ENCODE assay signal across 8 mouse cellular contexts in the genomic region with DNA sequence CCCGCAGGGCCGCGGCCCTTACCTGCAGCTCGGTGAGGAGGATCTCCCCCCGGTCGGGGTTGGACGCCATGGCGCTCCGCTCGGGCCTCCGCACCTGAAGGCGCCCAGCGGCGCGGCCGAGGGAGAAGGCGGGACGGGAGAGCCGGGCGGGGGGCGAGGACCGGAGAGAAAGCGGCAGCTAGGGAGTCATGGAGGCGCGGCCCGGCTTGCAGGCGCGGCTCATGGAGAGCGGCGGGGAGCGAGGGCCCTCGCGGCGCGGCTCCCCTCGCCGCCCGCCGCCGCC. TPM values are rescaled to one million over a fixed set of nuclear protein-coding genes. Genes with fewer than 3 reads are reported as not detected.
DNase-seq lines count a peak whose midpoint lies in the region; ATAC-seq lines count a peak whose summit lies in the region.

No protein-coding gene starts in this region.

- DNase-seq in lung, postnatal 10 days = no peak
- DNase-seq in embryonic facial prominence, embryonic 14.5 days (ENCODE audit: low spot score) = no peak
- DNase-seq in frontal cortex, postnatal 10 days (ENCODE audit: low spot score in 2 of 2) = no peak
- DNase-seq in layer of hippocampus, postnatal 36 days = no peak
- DNase-seq in layer of hippocampus, adult 8-10 months (ENCODE audit: low spot score in 2 of 2) = no peak

- WGBS in lung, embryonic 16.5 days = 1% methylated on average over 16 of the region's 40 CpGs
- no CpG with 5 or more reads among the region's 40 CpGs for WGBS in embryonic facial prominence, embryonic 14.5 days
- 1% methylated on average over 36 of the region's 40 CpGs for WGBS in intestine, embryonic 15.5 days
- under 1% methylated on average over 19 of the region's 40 CpGs for WGBS in neural tube, embryonic 14.5 days

- peak overlapping the region; percentile 97 for H3K27ac ChIP-seq in lung, embryonic 16.5 days (ENCODE audit: low read length)
- H3K27ac ChIP-seq in embryonic facial prominence, embryonic 14.5 days (replicated peaks; ENCODE audit: low read depth, low read length) = peak overlapping the region; percentile 94
- peak overlapping the region; percentile 95 for H3K27ac ChIP-seq in intestine, embryonic 15.5 days
- peak overlapping the region; percentile 92 for H3K27ac ChIP-seq in neural tube, embryonic 14.5 days (ENCODE audit: low read depth, low read length)

- H3K9me3 ChIP-seq in lung, embryonic 16.5 days (ENCODE audit: control insufficient read depth, low read length) = no peaks in the 10 kb centered on the region
- no peaks in the 10 kb centered on the region for H3K9me3 ChIP-seq in embryonic facial prominence, embryonic 14.5 days (ENCODE audit: control insufficient read depth, low read length)
- H3K9me3 ChIP-seq in intestine, embryonic 15.5 days = no peaks in the 10 kb centered on the region
- H3K9me3 ChIP-seq in neural tube, embryonic 14.5 days (ENCODE audit: control insufficient read depth, low read length) = no peaks in the 10 kb centered on the region

- peak overlapping the region; percentile 55 for H3K4me2 ChIP-seq in lung, embryonic 16.5 days (ENCODE audit: low read depth, low read length)
- peak overlapping the region; percentile 63 for H3K4me2 ChIP-seq in embryonic facial prominence, embryonic 14.5 days (ENCODE audit: low read depth, low read length)
- H3K4me2 ChIP-seq in intestine, embryonic 15.5 days (replicated peaks) = peak overlapping the region; percentile 52; the same call in 1 of the 2 replicates
- peak overlapping the region; percentile 47; the same call in 1 of the 2 replicates for H3K4me2 ChIP-seq in neural tube, embryonic 14.5 days (ENCODE audit: low read depth, low read length)

- peak overlapping the region; percentile 99 for H3K4me3 ChIP-seq in lung, embryonic 16.5 days (ENCODE audit: low read length)
- peak overlapping the region; percentile 99 for H3K4me3 ChIP-seq in embryonic facial prominence, embryonic 14.5 days (ENCODE audit: low read depth, low read length)
- H3K4me3 ChIP-seq in intestine, embryonic 15.5 days (replicated peaks) = peak overlapping the region; percentile 100
- peak overlapping the region; percentile 80 for H3K4me3 ChIP-seq in neural tube, embryonic 14.5 days (ENCODE audit: low read depth, low read length)

- peak; percentile 53 for ATAC-seq in lung, embryonic 16.5 days (ENCODE audit: low read depth)
- ATAC-seq in embryonic facial prominence, embryonic 14.5 days (ENCODE audit: low read depth) = no peak; the same call in 1 of the 2 replicates
- no peak for ATAC-seq in intestine, embryonic 15.5 days
- ATAC-seq in neural tube, embryonic 14.5 days (ENCODE audit: low read depth) = no peak

- peaks cover 2% of the 10 kb centered on the region for H3K4me1 ChIP-seq in lung, embryonic 16.5 days (replicated peaks; ENCODE audit: control insufficient read depth, insufficient read depth, low read length)
- H3K4me1 ChIP-seq in embryonic facial prominence, embryonic 14.5 days (ENCODE audit: control insufficient read depth, insufficient read depth, low read length) = peaks cover 3% of the 10 kb centered on the region; the same call in 1 of the 2 replicates
- no peaks in the 10 kb centered on the region for H3K4me1 ChIP-seq in intestine, embryonic 15.5 days (replicated peaks)
- peaks cover 4% of the 10 kb centered on the region; the same call in 1 of the 2 replicates for H3K4me1 ChIP-seq in neural tube, embryonic 14.5 days (ENCODE audit: control insufficient read depth, insufficient read depth, low read length)

- H3K36me3 ChIP-seq in lung, embryonic 16.5 days (ENCODE audit: control insufficient read depth, insufficient read depth, low read length) = 0 out of 2 replicates have a peak, but pooled peaks cover 2% of the 10 kb centered on the region
- H3K36me3 ChIP-seq in embryonic facial prominence, embryonic 14.5 days (ENCODE audit: control insufficient read depth, insufficient read depth, low read length) = no peaks in the 10 kb centered on the region
- H3K36me3 ChIP-seq in intestine, embryonic 15.5 days = no peaks in the 10 kb centered on the region
- no peaks in the 10 kb centered on the region for H3K36me3 ChIP-seq in neural tube, embryonic 14.5 days (ENCODE audit: control insufficient read depth, insufficient read depth, low read length)

- H3K27me3 ChIP-seq in lung, embryonic 16.5 days (ENCODE audit: control insufficient read depth, insufficient read depth, low read depth, low read length) = no peaks in the 10 kb centered on the region
- no peaks in the 10 kb centered on the region for H3K27me3 ChIP-seq in embryonic facial prominence, embryonic 14.5 days (replicated peaks; ENCODE audit: control insufficient read depth, insufficient read depth, low read length)
- no peaks in the 10 kb centered on the region for H3K27me3 ChIP-seq in intestine, embryonic 15.5 days (replicated peaks)
- no peaks in the 10 kb centered on the region for H3K27me3 ChIP-seq in neural tube, embryonic 14.5 days (ENCODE audit: control insufficient read depth, insufficient read depth, low read length)

- H3K9ac ChIP-seq in lung, embryonic 16.5 days (ENCODE audit: low read length) = peak overlapping the region; percentile 97
- H3K9ac ChIP-seq in embryonic facial prominence, embryonic 14.5 days (ENCODE audit: low read depth, low read length) = peak overlapping the region; percentile 96
- H3K9ac ChIP-seq in intestine, embryonic 15.5 days = peak overlapping the region; percentile 95
- H3K9ac ChIP-seq in neural tube, embryonic 14.5 days (replicated peaks; ENCODE audit: low read depth, low read length) = peak overlapping the region; percentile 74

RNA-seq across cellular contexts. Expression of a gene that starts 0.3 kb away (rescaled TPM):
- 36.2 and 40.4 TPM in 2 replicates for polyA plus RNA-seq in lung, embryonic 16.5 days (2015; fragmentation: Nextera tagmentation; extraction: Ambion mirVana)
- 39.5 and 42.8 TPM in 2 replicates for polyA plus RNA-seq in embryonic facial prominence, embryonic 14.5 days (2014; fragmentation: Nextera tagmentation; extraction: Ambion mirVana)
- 39.8 and 47.4 TPM in 2 replicates for polyA plus RNA-seq in intestine, embryonic 15.5 days (2015; fragmentation: Nextera tagmentation; extraction: Ambion mirVana)
- 23.9 and 25.5 TPM in 2 replicates for polyA plus RNA-seq in neural tube, embryonic 14.5 days (2014; fragmentation: Nextera tagmentation; extraction: Ambion mirVana)
- 10 to 100 TPM; 30.5 to 36.9 TPM for total RNA-seq in layer of hippocampus, postnatal 36 days (2021)
- total RNA-seq in layer of hippocampus, adult 8-10 months (2022) = 10 to 100 TPM; 30.4 to 37.8 (median 32.3) TPM
